Mouse (Mus musculus) MEL (cell line): ENCODE results near the gene Jpt1. TPM values are rescaled to one million over a fixed set of nuclear protein-coding genes. Genes with fewer than 3 reads are reported as not detected.

Source experiments
- DNase-seq: peaks from one replicate; pipeline ENCODE4 v3.0.0; 2011; ENCODE audit warnings: low read depth, low spot score
- H3K27ac ChIP-seq: 2 replicates; pipeline ENCODE4 v1.5.1; 2012; ENCODE audit warnings: low read depth, mild to moderate bottlenecking, control low read depth, low read length, moderate library complexity; ENCODE audit not compliant: control insufficient read depth
- H3K27me3 ChIP-seq, 2 experiments: fragments of 150-350 bp in 1 of 2; sonication (generic) in 1 of 2; 2 replicates each; pipeline ENCODE4 v1.6.1; 2012; ENCODE audit warnings: low read length in 2 of 2, mild to moderate bottlenecking in 2 of 2, improper control_type of control experiment in 1 of 2, moderate library complexity in 1 of 2; ENCODE audit not compliant: insufficient read depth in 2 of 2, control insufficient read depth in 1 of 2
- H3K36me3 ChIP-seq, 2 experiments: 2 replicates each; pipeline ENCODE4 v1.6.1; 2012 to 2014; ENCODE audit warnings: low read length in 2 of 2, improper control_type of control experiment in 1 of 2, inconsistent platforms in 1 of 2, mild to moderate bottlenecking in 1 of 2; ENCODE audit not compliant: insufficient read depth in 2 of 2, control insufficient read depth in 1 of 2
- H3K4me1 ChIP-seq, 2 experiments: fragments of 150-350 bp in 1 of 2; sonication (generic) in 1 of 2; 2 replicates each; pipeline ENCODE4 v1.6.1; 2012; ENCODE audit warnings: low read length in 2 of 2, improper control_type of control experiment in 1 of 2, mild to moderate bottlenecking in 1 of 2; ENCODE audit not compliant: insufficient read depth in 2 of 2, control insufficient read depth in 1 of 2
- H3K4me3 ChIP-seq, 2 experiments: fragments of 150-350 bp in 1 of 2; sonication (generic) in 1 of 2; 2 replicates each; pipeline ENCODE4 v1.5.1; 2012; ENCODE audit warnings: low read depth in 2 of 2, low read length in 2 of 2, mild to moderate bottlenecking in 2 of 2, moderate library complexity in 2 of 2, control low read depth in 1 of 2, improper control_type of control experiment in 1 of 2; ENCODE audit not compliant: control insufficient read depth in 1 of 2, insufficient read depth in 1 of 2
- H3K79me2 ChIP-seq: 2 replicates; pipeline ENCODE4 v1.6.1; 2012; ENCODE audit warnings: mild to moderate bottlenecking, low read length, moderate library complexity; ENCODE audit not compliant: control insufficient read depth, poor library complexity, insufficient read depth
- H3K9ac ChIP-seq: 2 replicates; pipeline ENCODE4 v1.6.1; 2012; ENCODE audit warnings: low read depth, mild to moderate bottlenecking, control low read depth, low read length, moderate library complexity; ENCODE audit not compliant: control insufficient read depth, poor library complexity, severe bottlenecking
- H3K9me3 ChIP-seq: fragments of 150-350 bp; sonication (generic); replicated peaks from 2 replicates; pipeline ENCODE4 v1.6.1; 2012; ENCODE audit warnings: mild to moderate bottlenecking, low read length, improper control_type of control experiment, moderate library complexity; ENCODE audit not compliant: insufficient read depth
- BHLHE40 ChIP-seq: IDR thresholded peaks from 2 replicates; pipeline ENCODE4 v1.6.1; 2012; ENCODE audit warnings: low read depth, mild to moderate bottlenecking, inconsistent platforms, low read length, improper control_type of control experiment, borderline replicate concordance
- CHD1 ChIP-seq: IDR thresholded peaks from 2 replicates; pipeline ENCODE4 v1.6.1; 2012; ENCODE audit warnings: low read depth, mild to moderate bottlenecking, inconsistent platforms, low read length, improper control_type of control experiment
- CTCF ChIP-seq, 3 experiments: IDR thresholded peaks in 2 of 3; conservative IDR thresholded peaks in 1 of 3; 2 replicates each; pipeline ENCODE4 v1.5.1; 2011 to 2012; ENCODE audit warnings: low read length in 3 of 3, low read depth in 2 of 3, mild to moderate bottlenecking in 2 of 3, improper control_type of control experiment in 1 of 3, inconsistent platforms in 1 of 3, mixed read lengths in 1 of 3, moderate library complexity in 1 of 3; ENCODE audit not compliant: control insufficient read depth in 1 of 3, insufficient read depth in 1 of 3, poor library complexity in 1 of 3, severe bottlenecking in 1 of 3
- E2F4 ChIP-seq: IDR thresholded peaks from 2 replicates; pipeline ENCODE4 v1.6.1; 2011; ENCODE audit warnings: low read depth, low read length, improper control_type of control experiment, borderline replicate concordance
- ELF1 ChIP-seq: IDR thresholded peaks from 2 replicates; pipeline ENCODE4 v1.6.1; 2014; ENCODE audit warnings: low read depth, mild to moderate bottlenecking, inconsistent platforms, low read length, improper control_type of control experiment, moderate library complexity
- EP300 ChIP-seq, 2 experiments: IDR thresholded peaks; 2 replicates each; pipeline ENCODE4 v1.6.1; 2011; ENCODE audit warnings: improper control_type of control experiment in 2 of 2, low read length in 2 of 2, low read depth in 1 of 2, mild to moderate bottlenecking in 1 of 2
- ETS1 ChIP-seq: IDR thresholded peaks from 2 replicates; pipeline ENCODE4 v1.6.1; 2012; ENCODE audit warnings: low read depth, mild to moderate bottlenecking, inconsistent platforms, low read length, improper control_type of control experiment, moderate library complexity
- GABPA ChIP-seq: IDR thresholded peaks from 2 replicates; pipeline ENCODE4 v1.6.1; 2012; ENCODE audit warnings: low read depth, mild to moderate bottlenecking, inconsistent platforms, low read length, improper control_type of control experiment, moderate library complexity
- GATA1 ChIP-seq: IDR thresholded peaks from 2 replicates; pipeline ENCODE4 v1.6.1; 2011; ENCODE audit warnings: low read depth, low read length, improper control_type of control experiment
- HCFC1 ChIP-seq: IDR thresholded peaks from 2 replicates; pipeline ENCODE4 v1.6.1; 2012; ENCODE audit warnings: low read depth, mild to moderate bottlenecking, inconsistent platforms, low read length, improper control_type of control experiment, moderate library complexity
- KAT2A ChIP-seq: conservative IDR thresholded peaks from 2 replicates; pipeline ENCODE4 v1.6.1; 2012; ENCODE audit warnings: low read depth, low read length, improper control_type of control experiment, inconsistent platforms
- MAFK ChIP-seq: IDR thresholded peaks from 2 replicates; pipeline ENCODE4 v1.6.1; 2011; ENCODE audit warnings: low read depth, mild to moderate bottlenecking, low read length, improper control_type of control experiment, borderline replicate concordance
- MAX ChIP-seq: IDR thresholded peaks from 2 replicates; pipeline ENCODE4 v1.6.1; 2011; ENCODE audit warnings: low read length, improper control_type of control experiment
- MAZ ChIP-seq: IDR thresholded peaks from 2 replicates; pipeline ENCODE4 v1.6.1; 2012; ENCODE audit warnings: low read depth, mild to moderate bottlenecking, inconsistent platforms, low read length, improper control_type of control experiment
- MEF2A ChIP-seq: IDR thresholded peaks from 2 replicates; pipeline ENCODE4 v1.6.1; 2014; ENCODE audit warnings: low read depth, mild to moderate bottlenecking, inconsistent platforms, low read length, improper control_type of control experiment; ENCODE audit not compliant: poor library complexity, insufficient replicate concordance, severe bottlenecking; ENCODE audit errors: extremely low read depth
- MXI1 ChIP-seq: IDR thresholded peaks from 2 replicates; pipeline ENCODE4 v1.6.1; 2011; ENCODE audit warnings: mild to moderate bottlenecking, low read depth, low read length, improper control_type of control experiment
- MYB ChIP-seq: IDR thresholded peaks from 2 replicates; pipeline ENCODE4 v1.6.1; 2011; ENCODE audit warnings: mild to moderate bottlenecking, low read depth, low read length, improper control_type of control experiment
- MYC ChIP-seq: IDR thresholded peaks from 2 replicates; pipeline ENCODE4 v1.6.1; 2011; ENCODE audit warnings: low read depth, mild to moderate bottlenecking, low read length, improper control_type of control experiment, moderate library complexity
- NELFE ChIP-seq: IDR thresholded peaks from 2 replicates; pipeline ENCODE4 v1.6.1; 2011; ENCODE audit warnings: low read depth, low read length, improper control_type of control experiment
- NRF1 ChIP-seq: IDR thresholded peaks from 2 replicates; pipeline ENCODE4 v1.6.1; 2014; ENCODE audit warnings: low read depth, mild to moderate bottlenecking, inconsistent platforms, low read length, improper control_type of control experiment, moderate library complexity; ENCODE audit not compliant: poor library complexity, insufficient read depth, severe bottlenecking
- POLR2A ChIP-seq, 2 experiments: IDR thresholded peaks; 2 replicates each; pipeline ENCODE4 v1.6.1; 2011 to 2012; ENCODE audit warnings: low read length in 2 of 2, mild to moderate bottlenecking in 2 of 2, control low read depth in 1 of 2, improper control_type of control experiment in 1 of 2, low read depth in 1 of 2, moderate library complexity in 1 of 2; ENCODE audit not compliant: control insufficient read depth in 1 of 2, insufficient read depth in 1 of 2, poor library complexity in 1 of 2
- POLR2AphosphoS2 ChIP-seq: IDR thresholded peaks from 2 replicates; pipeline ENCODE4 v1.6.1; 2011; ENCODE audit warnings: low read length, improper control_type of control experiment
- RAD21 ChIP-seq: IDR thresholded peaks from 2 replicates; pipeline ENCODE4 v1.6.1; 2011; ENCODE audit warnings: mild to moderate bottlenecking, low read depth, low read length, improper control_type of control experiment
- RCOR1 ChIP-seq: IDR thresholded peaks from 2 replicates; pipeline ENCODE4 v1.6.1; 2012; ENCODE audit warnings: low read depth, mild to moderate bottlenecking, inconsistent platforms, low read length, improper control_type of control experiment
- SIN3A ChIP-seq: IDR thresholded peaks from 2 replicates; pipeline ENCODE4 v1.6.1; 2012; ENCODE audit warnings: low read length, improper control_type of control experiment, inconsistent platforms
- SMC3 ChIP-seq: IDR thresholded peaks from 2 replicates; pipeline ENCODE4 v1.6.1; 2011; ENCODE audit warnings: low read depth, low read length, improper control_type of control experiment
- TAL1 ChIP-seq: IDR thresholded peaks from 2 replicates; pipeline ENCODE4 v1.6.1; 2012; ENCODE audit warnings: mild to moderate bottlenecking, inconsistent platforms, low read length, moderate library complexity, mixed read lengths
- TBP ChIP-seq: IDR thresholded peaks from 2 replicates; pipeline ENCODE4 v1.8.0; 2011; ENCODE audit warnings: low read depth, low read length, improper control_type of control experiment
- UBTF ChIP-seq: IDR thresholded peaks from 2 replicates; pipeline ENCODE4 v1.6.1; 2012; ENCODE audit warnings: low read depth, mild to moderate bottlenecking, inconsistent platforms, low read length, improper control_type of control experiment, moderate library complexity, borderline replicate concordance; ENCODE audit not compliant: insufficient read depth
- USF1 ChIP-seq: IDR thresholded peaks from 2 replicates; pipeline ENCODE4 v1.6.1; 2014; ENCODE audit warnings: low read depth, mild to moderate bottlenecking, inconsistent platforms, low read length, improper control_type of control experiment, moderate library complexity
- USF2 ChIP-seq, 2 experiments: IDR thresholded peaks; 2 replicates each; pipeline ENCODE4 v1.6.1; 2011 to 2012; ENCODE audit warnings: improper control_type of control experiment in 2 of 2, low read length in 2 of 2, borderline replicate concordance in 1 of 2, inconsistent platforms in 1 of 2, low read depth in 1 of 2, mild to moderate bottlenecking in 1 of 2; ENCODE audit not compliant: insufficient read depth in 1 of 2
- ZC3H11A ChIP-seq: IDR thresholded peaks from 2 replicates; pipeline ENCODE4 v1.6.1; 2012; ENCODE audit warnings: low read depth, mild to moderate bottlenecking, inconsistent platforms, low read length, improper control_type of control experiment
- ZKSCAN1 ChIP-seq: IDR thresholded peaks from 2 replicates; pipeline ENCODE4 v1.6.1; 2012; ENCODE audit warnings: low read depth, mild to moderate bottlenecking, inconsistent platforms, low read length, improper control_type of control experiment, moderate library complexity
- ZMIZ1 ChIP-seq: IDR thresholded peaks from 2 replicates; pipeline ENCODE4 v1.6.1; 2012; ENCODE audit warnings: low read depth, mild to moderate bottlenecking, inconsistent platforms, low read length, improper control_type of control experiment, moderate library complexity
- ZNF384 ChIP-seq: IDR thresholded peaks from 2 replicates; pipeline ENCODE4 v1.6.1; 2012; ENCODE audit warnings: low read depth, mild to moderate bottlenecking, inconsistent platforms, low read length, improper control_type of control experiment
- polyA plus RNA-seq, 2 experiments: library from polyadenylated mRNA; stranded (reverse) in 1 of 2; unstranded in 1 of 2; fragments of >175 nt in 1 of 2; fragments of >200 nt in 1 of 2; gene quantifications; 2 replicates each; pipeline versions ENCODE4 v1.2.1 to v1.2.4; 2012; ENCODE audit warnings: low replicate concordance in 2 of 2, low read depth in 1 of 2; ENCODE audit not compliant: insufficient read length in 2 of 2, insufficient read depth in 1 of 2, missing spikeins in 1 of 2
- total RNA-seq: library from RNA; depleted of rRNA; stranded (reverse); fragments of 300-350 nt; gene quantifications from 2 replicates; pipeline ENCODE4 v1.2.3, GENCODE M21; 2012

Jpt1 gene
- total and polyA plus RNA-seq, 3 experiments: 353 to 382 TPM; not detected in 1

- H3K79me2 ChIP-seq: peaks cover 13% of the 10 kb centered on the region
- no peaks in the 10 kb centered on the region for H3K9me3 ChIP-seq
- no peaks in the 10 kb centered on the region for H3K27me3 ChIP-seq
- peak; percentile 96 for DNase-seq
- H3K4me1 ChIP-seq: peaks cover 2 to 12% of the 10 kb centered on the region in 2 experiments; a peak in 3 of 4 replicates
- peak within 1 kb of the TSS; percentile 78 to 83 for H3K4me3 ChIP-seq
- peak within 1 kb of the TSS; percentile 62 for H3K27ac ChIP-seq
- H3K36me3 ChIP-seq: 0 out of 4 replicates have a peak, but pooled peaks cover 0 to 3% of the 10 kb centered on the region in 2 experiments
- peak within 1 kb of the TSS; percentile 74 for H3K9ac ChIP-seq
- TF ChIP-seq ZMIZ1: peak; percentile 58
- peak; percentile 3; the same call in 1 of the 2 replicates for TF ChIP-seq ETS1
- TF ChIP-seq ELF1: peak; percentile 96
- TF ChIP-seq TAL1: no peak
- TF ChIP-seq CHD1: no peak
- TF ChIP-seq CTCF (IDR thresholded peaks at IDR 0.05 in 2 of 3, conservative IDR thresholded peaks at IDR 0.05 in 1 of 3; ENCODE audit: control insufficient read depth in 1 of 3, insufficient read depth in 1 of 3, low read depth in 2 of 3, low read length in 3 of 3, poor library complexity in 1 of 3, severe bottlenecking in 1 of 3): peak; percentile 69 to 79 (median 72)
- TF ChIP-seq MYC: peak; percentile 64; the same call in 1 of the 2 replicates
- peak; percentile 82 for TF ChIP-seq TBP
- TF ChIP-seq GABPA: no peak
- TF ChIP-seq NRF1: peak; percentile 45; the same call in 1 of the 2 replicates
- peak; percentile 57 for TF ChIP-seq SMC3
- peak; percentile 72 for TF ChIP-seq HCFC1
- peak; percentile 80 to 93 for TF ChIP-seq POLR2A (IDR thresholded peaks at IDR 0.05; ENCODE audit: control insufficient read depth in 1 of 2, insufficient read depth in 1 of 2, low read depth in 1 of 2, low read length in 2 of 2, poor library complexity in 1 of 2)
- no peak for TF ChIP-seq USF2 (IDR thresholded peaks at IDR 0.05; ENCODE audit: borderline replicate concordance in 1 of 2, insufficient read depth in 1 of 2, low read depth in 1 of 2, low read length in 2 of 2)
- peak; percentile 31 for TF ChIP-seq RAD21
- peak; percentile 83; the same call in 1 of the 2 replicates for TF ChIP-seq BHLHE40
- no peak for TF ChIP-seq E2F4
- TF ChIP-seq USF1: no peak
- TF ChIP-seq MYB: no peak
- TF ChIP-seq ZC3H11A: no peak
- TF ChIP-seq MAFK: no peak
- TF ChIP-seq MEF2A: no peak
- no peak for TF ChIP-seq ZKSCAN1
- peak; percentile 77; the same call in 1 of the 2 replicates for TF ChIP-seq MAX
- no peak for TF ChIP-seq RCOR1
- TF ChIP-seq MAZ: no peak; the same call in 1 of the 2 replicates
- peak; percentile 54; the same call in 1 of the 2 replicates for TF ChIP-seq SIN3A
- TF ChIP-seq POLR2AphosphoS2: peak; percentile 63; the same call in 1 of the 2 replicates
- TF ChIP-seq UBTF: no peak
- peak; percentile 90 for TF ChIP-seq MXI1
- TF ChIP-seq ZNF384: no peak
- no peak for TF ChIP-seq EP300 (IDR thresholded peaks at IDR 0.05; ENCODE audit: low read depth in 1 of 2, low read length in 2 of 2)
- no peak for TF ChIP-seq GATA1
- TF ChIP-seq NELFE: peak; percentile 81
- TF ChIP-seq KAT2A: no peak
These were observed 22.7 kb downstream of the Jpt1 start, which contains the start of gene Nt5c for GRCm38 (mm10) chr11:115491356-115492083. TSS of gene Nt5c (minus strand) at chr11:115491862.
